Mouse (Mus musculus) intestine, postnatal 0 days (tissue): ENCODE data around the gene Gpx7. TPM values are rescaled to one million over a fixed set of nuclear protein-coding genes. Genes with fewer than 3 reads are reported as not detected.

ENCODE experiments used
- ATAC-seq: fragments of 200-750 bp; cut with Nextera tagmentation; 2 replicates; pipeline ENCODE4 v1.8.0; 2017; ENCODE audit warnings: mild to moderate bottlenecking, moderate TSS enrichment, moderate library complexity
- H3K27ac ChIP-seq: fragments of 300-500 bp; sonication (generic); 2 replicates; pipeline ENCODE4 v1.5.1; 2014; ENCODE audit warnings: mild to moderate bottlenecking, low read depth, low read length, moderate library complexity
- H3K27me3 ChIP-seq: fragments of 300-500 bp; sonication (generic); replicated peaks from 2 replicates; pipeline ENCODE4 v1.6.1; 2014; ENCODE audit warnings: low read length, mixed read lengths; ENCODE audit not compliant: control insufficient read depth, insufficient read depth
- H3K36me3 ChIP-seq: fragments of 300-500 bp; sonication (generic); 2 replicates; pipeline ENCODE4 v1.6.1; 2014; ENCODE audit warnings: mild to moderate bottlenecking, moderate library complexity; ENCODE audit not compliant: control insufficient read depth, insufficient read depth
- H3K4me1 ChIP-seq: fragments of 300-500 bp; sonication (generic); replicated peaks from 2 replicates; pipeline ENCODE4 v1.6.1; 2014; ENCODE audit warnings: antibody characterized with exemption, low read length, mixed read lengths; ENCODE audit not compliant: control insufficient read depth, insufficient read depth
- H3K4me2 ChIP-seq: fragments of 300-500 bp; sonication (generic); replicated peaks from 2 replicates; pipeline ENCODE4 v1.6.1; 2014; ENCODE audit warnings: low read depth, mild to moderate bottlenecking, moderate library complexity
- H3K4me3 ChIP-seq: fragments of 300-500 bp; sonication (generic); 2 replicates; pipeline ENCODE4 v1.5.1; 2014; ENCODE audit warnings: low read depth, low read length
- H3K9ac ChIP-seq: fragments of 300-500 bp; sonication (generic); 2 replicates; pipeline ENCODE4 v1.6.1; 2014; ENCODE audit warnings: mild to moderate bottlenecking, low read depth, low read length
- H3K9me3 ChIP-seq: fragments of 300-500 bp; sonication (generic); 2 replicates; pipeline ENCODE4 v1.6.1; 2016; ENCODE audit warnings: mixed run types; ENCODE audit not compliant: control insufficient read depth
- CTCF ChIP-seq: sonication (generic); IDR thresholded peaks from 2 replicates; pipeline ENCODE4 v1.5.1; 2016; ENCODE audit warnings: low read depth, mild to moderate bottlenecking, control low read depth, antibody characterized with exemption, moderate library complexity
- WGBS: fragments of 180-500 bp; shearing (Covaris S2); extraction: QIAGEN DNeasy Blood & Tissue Kit; methylation state at CpG from one replicate; pipeline ENCODE4 v1.1.7; 2014; 5-methylcytosine and 5-hydroxymethylcytosine counted together
- polyA plus RNA-seq: library from polyadenylated mRNA; unstranded; fragments of >200 nt; fragmentation: Nextera tagmentation; extraction: Ambion mirVana; gene quantifications from 2 replicates; pipeline ENCODE4 v1.2.1, GENCODE M21; 2015

The Gpx7 gene
- polyA plus RNA-seq = 21.7 and 22.9 TPM in 2 replicates

DNA sequence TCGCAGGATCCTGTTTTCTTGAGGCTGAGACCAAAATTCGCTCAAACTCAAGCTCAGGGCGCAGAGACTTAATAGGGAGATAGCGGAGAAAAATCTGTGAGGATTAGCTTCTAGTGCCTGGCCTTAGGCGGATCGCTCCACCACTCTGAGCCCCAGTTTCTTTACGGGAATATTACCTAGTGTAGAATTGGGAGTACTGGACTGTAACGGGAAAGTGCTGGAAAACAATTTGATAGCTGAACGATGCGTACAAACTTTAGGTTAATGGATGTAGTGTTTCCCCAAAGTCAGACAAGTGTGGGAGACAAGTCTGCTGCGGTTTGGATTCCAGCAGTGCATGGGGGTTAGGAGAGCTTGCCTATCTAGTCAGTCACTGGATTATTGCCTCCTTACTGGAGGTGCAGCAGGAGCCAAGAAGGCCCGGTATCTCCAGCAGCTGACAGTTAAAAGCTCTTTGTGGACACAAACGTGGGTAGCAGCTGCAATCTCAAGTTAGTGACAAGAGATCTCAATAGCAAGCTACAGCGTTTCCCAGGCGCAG lies at the start of gene Gpx7:
TSS of gene Gpx7 (minus strand) at position 101 of the 541 bp plus-strand sequence.
- Histone ChIP-seq H3K36me3 (no peaks in the 10 kb centered on the region; the same call in 1 of the 2 replicates), H3K4me2 (peak within 1 kb of the TSS; percentile 72), H3K27me3 (no peaks in the 10 kb centered on the region), H3K4me3 (peak within 1 kb of the TSS; percentile 37), H3K4me1 (no peaks in the 10 kb centered on the region), H3K27ac (peak within 1 kb of the TSS; percentile 29), H3K9me3 (no peaks in the 10 kb centered on the region), H3K9ac (peak within 1 kb of the TSS; percentile 55)
- WGBS = 32% methylated on average over 15 of the region's 15 CpGs
- ATAC-seq = no peak
- no peak for TF ChIP-seq CTCF

GRCm38 (mm10) chr4:108456028-108456427 lies 49.3 kb upstream of the Gpx7 start:
- Histone ChIP-seq H3K4me3 (no peak overlapping the region), H3K27ac (no peak overlapping the region), H3K9me3 (no peaks in the 10 kb centered on the region), H3K4me2 (no peak overlapping the region), H3K4me1 (0 out of 2 replicates have a peak, but pooled peaks cover 3% of the 10 kb centered on the region), H3K9ac (no peak overlapping the region), H3K36me3 (no peaks in the 10 kb centered on the region), H3K27me3 (no peaks in the 10 kb centered on the region)
- ATAC-seq = no peak
- TF ChIP-seq CTCF = no peak
- WGBS = 47% methylated on average over 2 of the region's 2 CpGs

GRCm38 (mm10) chr4:108448091-108448490 lies 41.3 kb upstream of the Gpx7 start:
- no peaks in the 10 kb centered on the region; the same call in 1 of the 2 replicates for H3K27me3 ChIP-seq
- H3K27ac ChIP-seq = no peak overlapping the region
- ATAC-seq = no peak
- H3K36me3 ChIP-seq = no peaks in the 10 kb centered on the region
- no peak for TF ChIP-seq CTCF
- H3K9ac ChIP-seq = no peak overlapping the region
- no peak overlapping the region for H3K4me2 ChIP-seq
- no peaks in the 10 kb centered on the region for H3K4me1 ChIP-seq
- WGBS = 33% methylated on average over 7 of the region's 7 CpGs
- H3K4me3 ChIP-seq = no peak overlapping the region
- no peaks in the 10 kb centered on the region for H3K9me3 ChIP-seq

- Histone ChIP-seq H3K4me2 (no peak overlapping the region), H3K4me3 (no peak overlapping the region), H3K4me1 (no peaks in the 10 kb centered on the region), H3K27ac (no peak overlapping the region), H3K27me3 (0 out of 2 replicates have a peak, but pooled peaks cover 3% of the 10 kb centered on the region), H3K9me3 (no peaks in the 10 kb centered on the region), H3K9ac (no peak overlapping the region), H3K36me3 (no peaks in the 10 kb centered on the region)
- 44% methylated on average over 6 of the region's 6 CpGs for WGBS
- no peak for TF ChIP-seq CTCF
- ATAC-seq = peak; percentile 88
Measured at GRCm38 (mm10) chr4:108438082-108438840, 31.5 kb upstream of the Gpx7 start.

GRCm38 (mm10) chr4:108436225-108436624 lies 29.5 kb upstream of the Gpx7 start:
- H3K9ac ChIP-seq = no peak overlapping the region
- 80% methylated on average over 1 of the region's 1 CpGs for WGBS
- H3K4me1 ChIP-seq = 0 out of 2 replicates have a peak, but pooled peaks cover 1% of the 10 kb centered on the region
- TF ChIP-seq CTCF = no peak
- no peaks in the 10 kb centered on the region for H3K36me3 ChIP-seq
- no peak overlapping the region for H3K4me2 ChIP-seq
- no peak for ATAC-seq
- no peak overlapping the region for H3K4me3 ChIP-seq
- H3K9me3 ChIP-seq = no peaks in the 10 kb centered on the region
- no peak overlapping the region for H3K27ac ChIP-seq
- 0 out of 2 replicates have a peak, but pooled peaks cover 3% of the 10 kb centered on the region for H3K27me3 ChIP-seq

- 0 out of 2 replicates have a peak, but pooled peaks cover 3% of the 10 kb centered on the region for H3K27me3 ChIP-seq
- 0 out of 2 replicates have a peak, but pooled peaks cover 3% of the 10 kb centered on the region for H3K4me1 ChIP-seq
- no peaks in the 10 kb centered on the region for H3K36me3 ChIP-seq
- WGBS = 70% methylated on average over 3 of the region's 3 CpGs
- no peak overlapping the region for H3K4me3 ChIP-seq
- no peaks in the 10 kb centered on the region for H3K9me3 ChIP-seq
- no peak overlapping the region for H3K9ac ChIP-seq
- no peak for ATAC-seq
- H3K27ac ChIP-seq = no peak overlapping the region
- no peak overlapping the region for H3K4me2 ChIP-seq
- no peak for TF ChIP-seq CTCF
Measured at GRCm38 (mm10) chr4:108435646-108436045, 28.9 kb upstream of the Gpx7 start.
